Mouse (Mus musculus) spleen, postnatal 4 days (tissue): ENCODE measurements around the gene Med29.

Source experiments
- DNase-seq, 2 experiments: peaks; one replicate each; pipeline ENCODE4 v3.0.0; 2022; ENCODE audit warnings: low spot score in 2 of 2

Gene Med29

DNA sequence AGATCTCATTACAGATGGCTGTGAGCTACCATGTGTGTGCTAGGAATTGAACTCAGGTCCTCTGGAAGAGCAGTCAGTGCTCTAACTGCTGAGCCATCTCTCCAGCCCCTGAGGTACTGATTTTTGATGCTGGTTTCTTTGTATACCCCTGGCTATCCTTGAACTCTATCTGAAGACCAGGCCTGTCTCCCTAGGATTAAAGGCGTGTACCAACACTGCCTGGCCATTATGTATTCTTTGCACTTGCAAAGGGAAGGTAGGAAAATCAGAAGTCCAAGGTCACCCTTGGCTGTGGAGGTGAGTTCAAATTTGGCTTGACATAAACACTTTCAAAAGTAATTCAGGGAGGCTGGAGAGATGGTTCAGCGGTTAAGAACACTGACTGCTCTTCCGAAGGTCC is 37.9 kb downstream of the Med29 start:
- no peak for DNase-seq

DNA sequence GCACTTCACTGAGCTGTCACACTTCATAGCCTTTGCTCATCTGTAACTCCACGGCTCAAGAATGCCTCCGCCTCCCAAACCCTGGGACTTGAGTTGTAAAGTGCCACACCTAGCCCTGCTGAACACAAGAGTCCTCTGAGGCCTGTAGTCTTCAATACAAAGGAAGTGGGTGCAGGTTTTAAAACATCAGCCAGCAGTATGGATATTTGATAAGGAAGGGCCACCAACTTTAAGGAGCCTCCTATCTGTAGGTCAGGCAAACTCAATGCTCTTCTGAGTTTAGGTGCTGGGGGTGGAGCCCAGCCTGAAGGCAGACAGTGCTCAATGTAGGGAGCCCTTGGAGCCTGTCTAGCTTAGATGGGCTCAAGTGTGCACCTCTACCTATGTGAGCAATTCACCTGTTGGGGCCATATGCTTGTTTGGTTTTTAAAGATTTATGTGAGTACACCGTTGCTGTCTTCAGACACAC is 38.4 kb downstream of the Med29 start:
- no peak for DNase-seq

DNA sequence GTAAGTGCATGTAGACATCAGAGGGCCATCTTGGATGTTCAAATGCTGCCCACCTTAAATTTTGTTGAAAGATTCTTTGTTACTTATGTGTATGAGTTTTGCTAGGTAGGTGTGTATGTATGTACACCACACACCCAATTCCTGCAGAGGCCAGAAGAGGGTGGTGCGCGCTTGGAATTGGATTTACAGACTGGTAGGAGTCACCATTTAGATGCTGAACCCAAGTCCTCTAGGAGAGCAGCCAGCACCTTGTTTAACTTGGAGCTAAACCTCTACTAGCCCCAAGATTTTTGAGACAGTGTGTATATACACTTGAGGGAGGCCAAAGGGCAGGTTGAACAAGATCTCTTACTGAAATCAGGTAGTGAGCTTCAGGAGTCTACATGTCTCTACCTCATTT is 39.2 kb downstream of the Med29 start:
- no peak for DNase-seq

DNA sequence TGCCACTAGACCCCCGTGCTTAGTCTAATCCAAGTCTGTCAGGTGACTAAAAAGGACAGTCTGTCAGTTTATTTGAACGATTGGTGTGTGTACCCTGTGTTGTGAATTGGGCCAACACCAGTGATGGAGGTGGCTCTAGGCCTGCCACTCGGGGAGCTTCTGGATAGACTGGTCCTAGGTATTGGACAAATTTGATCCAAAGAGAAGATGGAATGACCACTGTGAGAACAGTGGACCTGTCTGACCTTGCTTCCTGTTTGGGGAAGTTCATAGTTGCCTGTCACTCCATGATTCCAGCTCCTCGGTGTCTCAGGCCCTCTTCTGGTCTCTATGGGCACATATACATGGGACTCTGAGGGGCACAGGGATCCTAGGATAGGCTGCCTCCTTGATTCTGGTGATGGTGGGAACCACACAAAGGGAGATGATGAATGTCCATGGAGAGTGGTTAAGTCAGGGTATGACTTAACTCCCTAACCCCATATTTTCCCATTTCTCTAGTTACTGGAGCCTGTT is 40.8 kb downstream of the Med29 start:
- DNase-seq = no peak

DNA sequence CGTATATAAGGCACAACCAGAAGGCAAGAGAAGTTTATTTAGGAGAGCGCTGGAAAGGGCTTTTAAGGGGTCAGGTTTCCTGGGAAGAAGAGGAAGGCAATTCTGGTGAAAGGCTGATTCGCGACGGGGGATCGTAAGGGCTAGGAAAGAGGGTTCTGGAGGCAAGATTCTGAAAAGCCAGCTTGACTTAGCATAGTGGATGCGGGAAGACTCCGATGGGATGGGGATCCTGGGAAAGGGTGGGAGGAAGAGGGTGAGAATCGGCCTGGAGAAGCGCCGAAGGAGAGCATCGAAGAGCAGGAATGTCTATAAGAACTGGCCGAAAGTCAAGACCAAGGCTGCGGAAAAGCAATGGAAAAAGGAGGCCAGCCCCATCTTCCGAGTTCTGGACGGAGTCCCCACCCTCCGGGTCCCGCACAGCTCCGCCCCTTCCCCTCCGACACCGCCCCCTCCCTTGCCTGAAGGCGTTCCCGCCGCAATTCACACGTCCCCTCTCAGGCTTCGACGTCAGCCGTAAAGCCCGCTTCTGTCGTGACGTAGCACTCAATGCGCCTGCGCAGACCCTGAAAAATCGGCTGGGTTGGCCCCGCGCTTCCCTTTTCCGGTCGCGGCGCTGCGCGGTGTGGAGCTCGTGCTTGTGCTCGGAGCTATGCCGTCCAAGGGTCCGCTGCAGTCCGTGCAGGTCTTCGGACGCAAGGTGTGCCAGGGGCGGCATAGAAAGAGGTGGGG is 42.2 kb downstream of the Med29 start, which contains the start of gene Rps16:
TSS of gene Rps16 (plus strand) at position 498 of the 729 bp plus-strand sequence.
- DNase-seq = peak; percentile 99 to 100

DNA sequence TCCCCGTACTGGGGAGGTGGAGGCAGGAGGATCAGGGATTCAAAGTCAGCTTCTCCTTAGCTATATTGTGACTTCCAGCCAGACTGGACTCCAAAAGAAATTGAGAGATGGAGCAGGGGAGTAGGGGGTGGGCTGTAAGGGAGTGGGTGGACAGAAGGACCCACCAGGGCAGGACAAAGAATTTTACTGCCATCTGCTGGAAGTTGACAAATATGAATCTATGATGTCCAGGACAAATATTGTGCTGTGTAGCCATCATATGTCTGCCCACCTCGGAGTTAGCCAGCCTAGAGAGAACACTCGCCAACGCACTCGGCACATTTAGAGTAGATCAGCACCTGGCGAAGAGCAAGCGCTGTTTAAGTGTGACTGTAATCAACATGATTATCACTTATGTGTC is 43.9 kb downstream of the Med29 start:
- DNase-seq = no peak

DNA sequence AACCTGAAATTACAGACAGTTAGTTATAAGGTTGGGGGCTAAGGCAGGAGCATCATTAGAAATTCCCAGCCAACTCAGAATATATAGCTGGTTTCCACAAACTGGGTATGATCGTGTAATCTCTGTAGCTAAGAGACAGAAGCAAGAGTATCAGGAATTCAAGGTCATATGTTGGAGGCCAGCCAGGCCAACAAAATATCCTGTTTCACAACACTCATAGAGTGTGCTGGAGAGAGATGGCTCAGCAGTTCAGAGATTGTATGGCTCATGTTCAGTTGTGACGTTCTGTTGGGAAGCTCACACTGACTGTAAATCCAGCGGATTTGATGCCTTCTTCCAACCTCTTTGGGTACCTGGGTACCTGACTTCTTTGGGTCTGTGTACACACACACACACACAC is 44.8 kb downstream of the Med29 start:
- no peak for DNase-seq

DNA sequence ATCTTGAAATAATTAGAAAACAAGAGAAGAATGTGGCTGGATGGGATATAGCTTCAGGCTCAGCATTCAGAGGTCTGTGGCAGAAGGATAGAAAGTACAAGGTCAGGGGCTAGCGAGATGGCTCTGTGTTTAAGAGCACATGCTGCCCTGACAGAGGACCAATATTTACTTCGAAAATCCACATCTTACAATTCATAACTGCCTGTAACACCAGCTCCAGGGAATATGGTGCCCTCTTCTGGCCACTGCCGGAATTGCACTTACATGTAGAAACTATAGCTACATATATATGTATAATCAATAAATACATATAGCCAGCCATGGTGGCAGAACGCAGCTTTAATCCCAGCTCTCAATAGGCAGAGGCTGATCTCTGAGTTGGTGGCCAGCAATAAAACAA is 47.9 kb downstream of the Med29 start:
- DNase-seq = peak; percentile 72 to 90

DNA sequence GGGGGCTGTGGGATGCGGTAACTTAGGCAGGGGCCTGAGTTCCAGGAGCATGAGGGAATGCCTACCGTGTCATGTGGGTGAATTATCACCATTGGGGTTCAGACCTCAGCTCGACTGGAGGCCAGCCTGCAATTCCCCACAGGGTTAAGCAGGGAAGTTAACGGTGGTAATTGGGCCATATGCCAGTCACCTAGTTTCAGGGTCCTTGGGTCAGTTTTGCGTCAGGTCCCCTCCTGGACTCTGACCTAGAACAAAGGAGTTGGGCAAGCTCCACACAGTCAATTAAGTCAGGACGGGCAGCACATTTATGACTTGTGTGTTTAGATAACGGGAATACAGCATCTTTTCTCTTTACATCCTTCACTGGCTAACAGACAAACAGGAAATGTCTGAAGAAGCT is 51.1 kb downstream of the Med29 start:
- no peak for DNase-seq

DNA sequence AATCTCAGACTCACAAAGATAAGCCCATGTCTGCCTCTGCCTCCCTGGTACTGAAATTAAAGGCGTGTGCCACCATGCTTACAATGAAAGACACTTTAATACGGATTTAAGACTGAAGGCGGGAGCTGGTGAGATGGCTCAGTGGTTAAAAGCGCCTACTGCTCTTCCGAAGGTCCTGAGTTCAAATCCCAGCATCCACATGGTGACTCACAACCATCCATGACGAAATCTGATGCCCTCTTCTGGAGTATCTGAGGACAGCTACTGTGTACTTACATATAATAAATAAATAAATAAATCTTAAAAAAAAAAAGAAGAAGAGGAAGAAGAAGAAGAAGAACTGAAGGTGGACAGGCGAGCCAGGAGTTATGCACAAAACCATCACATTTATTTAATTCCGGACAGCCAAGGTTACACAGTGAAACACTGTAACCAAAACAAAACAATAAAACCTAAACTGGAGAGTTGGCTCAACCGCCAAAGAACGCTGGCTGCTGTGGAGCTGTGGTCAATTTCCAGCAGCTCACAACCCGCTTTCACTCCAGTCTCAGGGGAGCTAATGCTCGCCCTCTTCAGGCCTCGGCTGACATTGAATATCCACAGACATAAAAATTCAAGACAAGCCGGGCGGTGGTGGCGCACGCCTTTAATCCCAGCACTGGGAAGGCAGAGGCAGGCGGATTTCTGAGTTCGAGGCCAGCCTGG is 53.1 kb downstream of the Med29 start:
- DNase-seq = peak; percentile 57 to 77

DNA sequence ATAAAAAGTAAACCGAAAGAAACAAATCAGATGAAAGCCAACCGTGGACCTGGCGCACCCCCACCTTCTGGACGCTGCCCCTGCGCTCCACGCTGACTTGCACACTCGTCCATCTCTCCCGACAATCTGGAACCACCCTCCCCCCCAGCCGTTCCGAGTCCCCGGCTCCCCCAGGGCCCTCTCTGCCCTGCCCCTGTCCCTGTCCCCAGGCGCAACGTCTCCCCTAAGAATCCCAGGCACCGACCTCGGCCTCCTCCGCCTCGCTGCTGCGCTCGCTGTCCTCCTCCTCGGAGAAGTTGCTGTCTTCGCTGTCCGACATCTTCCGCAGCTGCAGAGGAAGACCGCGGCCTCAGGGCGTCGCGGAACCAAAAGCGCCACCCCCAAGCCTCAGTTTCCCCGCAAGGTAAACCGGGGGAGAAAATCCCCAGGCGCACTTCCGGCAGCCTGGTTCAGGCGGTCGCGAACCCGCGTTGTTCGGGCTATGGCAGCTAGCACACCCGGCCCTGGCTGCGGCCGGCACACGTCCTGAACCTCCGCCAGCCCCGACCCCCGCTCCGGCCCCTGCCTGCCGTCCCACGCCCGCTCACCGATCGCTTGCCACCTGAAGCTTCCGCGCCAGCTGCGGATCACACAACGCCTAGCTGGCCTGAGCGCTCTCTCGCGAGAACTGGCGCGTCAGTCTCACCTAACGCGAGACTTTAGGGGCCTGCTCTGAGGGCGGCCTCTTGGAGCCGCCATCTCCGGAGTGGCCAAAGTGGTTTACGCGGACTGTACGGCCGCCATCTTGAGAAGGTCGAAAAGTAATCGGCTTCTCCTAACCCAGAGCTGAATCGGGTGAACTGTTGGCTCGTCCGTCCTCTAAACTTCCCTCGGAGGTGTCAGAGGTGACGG is 54.2 kb downstream of the Med29 start, which contains the start of gene Supt5:
TSS of gene Supt5 (minus strand) at position 639 of the 891 bp plus-strand sequence.
- DNase-seq = peak; percentile 97 to 98
